Mouse (Mus musculus) liver, postnatal 0 days (tissue): ENCODE data around the gene Uqcr11.

Source experiments
- CTCF ChIP-seq: sonication (generic); IDR thresholded peaks from 2 replicates; pipeline ENCODE4 v1.5.1; 2016; ENCODE audit warnings: antibody characterized with exemption, low read depth
- EP300 ChIP-seq: IDR thresholded peaks from 2 replicates; pipeline ENCODE4 v1.6.1; 2016; ENCODE audit warnings: antibody characterized with exemption, low read depth, mild to moderate bottlenecking

GRCm38 (mm10) chr10:80412656-80413541 is 6.3 kb upstream of the Uqcr11 start:
- TF ChIP-seq CTCF, result no peak
- TF ChIP-seq EP300, result no peak
